In the genomic region with DNA sequence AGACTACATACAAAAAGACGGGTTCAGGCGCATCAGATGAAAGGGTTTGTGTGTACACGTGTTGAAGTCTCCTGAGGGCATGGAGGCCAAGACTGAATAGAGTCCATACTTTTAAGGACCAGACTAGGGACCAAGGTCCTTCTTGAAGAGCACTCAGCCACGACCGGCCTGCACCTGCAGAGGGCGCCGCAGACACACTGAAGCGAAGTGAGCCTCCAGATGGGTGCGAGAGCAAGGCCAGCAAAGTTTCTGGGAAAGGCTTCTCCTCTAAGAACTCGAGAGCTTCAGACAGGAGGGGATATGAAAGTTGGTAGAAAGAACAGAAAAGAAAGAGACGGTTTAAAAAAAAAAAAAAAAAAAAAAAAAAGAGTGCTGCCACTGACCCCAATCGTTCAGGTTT, we compare ENCODE assay signal across 8 mouse cellular contexts. TPM values are rescaled to one million over a fixed set of nuclear protein-coding genes. Genes with fewer than 3 reads are reported as not detected.
DNase-seq lines count a peak whose midpoint lies in the region; ATAC-seq and TF ChIP-seq lines count a peak whose summit lies in the region.

No protein-coding gene starts in this region.

- H3K9ac ChIP-seq in heart, adult 2 months (ENCODE audit: low read depth, low read length), result no peak overlapping the region
- no peak overlapping the region for H3K9ac ChIP-seq in embryonic facial prominence, embryonic 13.5 days
- H3K9ac ChIP-seq in hindbrain, embryonic 14.5 days, result no peak overlapping the region
- H3K9ac ChIP-seq in limb, embryonic 15.5 days, result no peak overlapping the region
- H3K9ac ChIP-seq in midbrain, embryonic 15.5 days, result no peak overlapping the region

- TF ChIP-seq CTCF in heart, adult 2 months (IDR thresholded peaks at IDR 0.05), result peak; percentile 72

- intact Hi-C loops in heart, adult 2 months (cut with DNase I), result no loop called here

- peak; percentile 39 to 63 for DNase-seq in heart, adult 2 months
- no peak for DNase-seq in heart, adult 9 months (ENCODE audit: low spot score in 2 of 2)
- peak; percentile 62 for DNase-seq in Muller cell, postnatal 12 days (ENCODE audit: inconsistent ontology term)
- peak; percentile 68 for DNase-seq in hindbrain, embryonic 14.5 days (ENCODE audit: low spot score)
- DNase-seq in urinary bladder, postnatal 25 days (ENCODE audit: low spot score), result peak; percentile 25

- H3K4me3 ChIP-seq in heart, adult 2 months, result no peak overlapping the region
- peak overlapping the region; percentile 52 for H3K4me3 ChIP-seq in embryonic facial prominence, embryonic 13.5 days
- H3K4me3 ChIP-seq in hindbrain, embryonic 14.5 days (replicated peaks; ENCODE audit: low read length), result peak overlapping the region; percentile 70
- H3K4me3 ChIP-seq in limb, embryonic 15.5 days, result peak overlapping the region; percentile 52
- peak overlapping the region; percentile 64 for H3K4me3 ChIP-seq in midbrain, embryonic 15.5 days

- 11% methylated on average over 12 of the region's 12 CpGs for WGBS in heart, adult 2 months
- 2% methylated on average over 12 of the region's 12 CpGs for WGBS in embryonic facial prominence, embryonic 13.5 days
- 1% methylated on average over 12 of the region's 12 CpGs for WGBS in hindbrain, embryonic 14.5 days
- 3% methylated on average over 11 of the region's 12 CpGs for WGBS in limb, embryonic 15.5 days
- 1% methylated on average over 12 of the region's 12 CpGs for WGBS in midbrain, embryonic 15.5 days

- ATAC-seq in embryonic facial prominence, embryonic 13.5 days (ENCODE audit: insufficient number of reproducible peaks, insufficient read depth, low FRiP score, low TSS enrichment, low read depth), result no peak
- no peak for ATAC-seq in hindbrain, embryonic 14.5 days (ENCODE audit: low FRiP score)
- ATAC-seq in limb, embryonic 15.5 days (ENCODE audit: insufficient number of reproducible peaks, low FRiP score, low TSS enrichment, low read depth), result no peak
- no peak for ATAC-seq in midbrain, embryonic 15.5 days (replicated peaks)

- TF ChIP-seq EP300 in heart, adult 2 months (IDR thresholded peaks at IDR 0.05; ENCODE audit: insufficient read depth, low read depth, low read length), result no peak

- no peaks in the 10 kb centered on the region for H3K4me1 ChIP-seq in heart, adult 2 months (ENCODE audit: control insufficient read depth, insufficient read depth, low read length)
- peaks cover 31% of the 10 kb centered on the region for H3K4me1 ChIP-seq in embryonic facial prominence, embryonic 13.5 days
- peaks cover 26% of the 10 kb centered on the region for H3K4me1 ChIP-seq in hindbrain, embryonic 14.5 days (replicated peaks; ENCODE audit: control insufficient read depth, insufficient read depth, low read length)
- H3K4me1 ChIP-seq in limb, embryonic 15.5 days, result peaks cover 24% of the 10 kb centered on the region
- H3K4me1 ChIP-seq in midbrain, embryonic 15.5 days, result peaks cover 44% of the 10 kb centered on the region

- TF ChIP-seq POLR2A in heart, adult 2 months (IDR thresholded peaks at IDR 0.05; ENCODE audit: insufficient read depth, low read depth, low read length), result no peak

- H3K27me3 ChIP-seq in heart, adult 2 months (ENCODE audit: control insufficient read depth, insufficient read depth, low read length), result peaks cover 8% of the 10 kb centered on the region
- peaks cover 68% of the 10 kb centered on the region for H3K27me3 ChIP-seq in embryonic facial prominence, embryonic 13.5 days
- no peaks in the 10 kb centered on the region for H3K27me3 ChIP-seq in hindbrain, embryonic 14.5 days (ENCODE audit: control insufficient read depth, insufficient read depth, low read length)
- H3K27me3 ChIP-seq in limb, embryonic 15.5 days, result peaks cover 57% of the 10 kb centered on the region
- H3K27me3 ChIP-seq in midbrain, embryonic 15.5 days (replicated peaks), result no peaks in the 10 kb centered on the region

- H3K36me3 ChIP-seq in heart, adult 2 months (ENCODE audit: control insufficient read depth, insufficient read depth, low read length), result no peaks in the 10 kb centered on the region
- H3K36me3 ChIP-seq in embryonic facial prominence, embryonic 13.5 days, result no peaks in the 10 kb centered on the region
- H3K36me3 ChIP-seq in hindbrain, embryonic 14.5 days (replicated peaks; ENCODE audit: control insufficient read depth, insufficient read depth), result no peaks in the 10 kb centered on the region
- no peaks in the 10 kb centered on the region for H3K36me3 ChIP-seq in limb, embryonic 15.5 days
- no peaks in the 10 kb centered on the region for H3K36me3 ChIP-seq in midbrain, embryonic 15.5 days (replicated peaks)

- no peaks in the 10 kb centered on the region; the same call in 1 of the 2 replicates for H3K9me3 ChIP-seq in embryonic facial prominence, embryonic 13.5 days
- H3K9me3 ChIP-seq in hindbrain, embryonic 14.5 days (ENCODE audit: control insufficient read depth, low read length), result no peaks in the 10 kb centered on the region
- no peaks in the 10 kb centered on the region; the same call in 1 of the 2 replicates for H3K9me3 ChIP-seq in limb, embryonic 15.5 days
- no peaks in the 10 kb centered on the region for H3K9me3 ChIP-seq in midbrain, embryonic 15.5 days

- no peak overlapping the region for H3K27ac ChIP-seq in heart, adult 2 months
- H3K27ac ChIP-seq in embryonic facial prominence, embryonic 13.5 days, result no peak overlapping the region
- no peak overlapping the region for H3K27ac ChIP-seq in hindbrain, embryonic 14.5 days
- H3K27ac ChIP-seq in limb, embryonic 15.5 days, result no peak overlapping the region
- H3K27ac ChIP-seq in midbrain, embryonic 15.5 days, result no peak overlapping the region

- H3K4me2 ChIP-seq in embryonic facial prominence, embryonic 13.5 days, result peak overlapping the region; percentile 93
- H3K4me2 ChIP-seq in hindbrain, embryonic 14.5 days (replicated peaks), result peak overlapping the region; percentile 97
- peak overlapping the region; percentile 88 for H3K4me2 ChIP-seq in limb, embryonic 15.5 days
- H3K4me2 ChIP-seq in midbrain, embryonic 15.5 days, result peak overlapping the region; percentile 99

- H3K79me2 ChIP-seq in heart, adult 2 months (replicated peaks; ENCODE audit: control insufficient read depth, insufficient read depth, low read length), result no peaks in the 10 kb centered on the region

RNA-seq across cellular contexts. Expression of a gene that starts 0.6 kb away (rescaled TPM):
- under 1 TPM; 0.07 to 0.13 TPM for total RNA-seq in heart, adult 2 months (2021)
- polyA plus RNA-seq in heart, adult 2 months (2012; rRNA removed), result 0.23 and 0.44 TPM in 2 replicates
- polyA plus RNA-seq in embryonic facial prominence, embryonic 13.5 days (2015; fragmentation: Nextera tagmentation; extraction: Ambion mirVana), result 0.47 and 1.2 TPM in 2 replicates
- polyA plus RNA-seq in hindbrain, embryonic 14.5 days (2014; fragmentation: Nextera tagmentation; extraction: Ambion mirVana), result 13.4 TPM in 2 replicates
- polyA plus RNA-seq in limb, embryonic 15.5 days (2015; fragmentation: Nextera tagmentation; extraction: Ambion mirVana), result 0.36 and 0.41 TPM in 2 replicates
- polyA plus RNA-seq in midbrain, embryonic 15.5 days (2015; fragmentation: Nextera tagmentation; extraction: Ambion mirVana), result 10.4 and 13.6 TPM in 2 replicates

RNA-seq across cellular contexts. Expression of a gene that starts 1.5 kb away (rescaled TPM):
- total RNA-seq in heart, adult 2 months (2021), result not detected
- not detected in 2 replicates for polyA plus RNA-seq in heart, adult 2 months (2012; rRNA removed)
- not detected in 2 replicates for polyA plus RNA-seq in embryonic facial prominence, embryonic 13.5 days (2015; fragmentation: Nextera tagmentation; extraction: Ambion mirVana)
- 3.3 and 5.2 TPM in 2 replicates for polyA plus RNA-seq in hindbrain, embryonic 14.5 days (2014; fragmentation: Nextera tagmentation; extraction: Ambion mirVana)
- not detected in 2 replicates for polyA plus RNA-seq in limb, embryonic 15.5 days (2015; fragmentation: Nextera tagmentation; extraction: Ambion mirVana)
- polyA plus RNA-seq in midbrain, embryonic 15.5 days (2015; fragmentation: Nextera tagmentation; extraction: Ambion mirVana), result 3.1 and 3.9 TPM in 2 replicates

RNA-seq across cellular contexts. Expression of a gene that starts 30.9 kb away (rescaled TPM):
- 1 to 10 TPM; 2.3 to 3.8 TPM for total RNA-seq in heart, adult 2 months (2021)
- polyA plus RNA-seq in heart, adult 2 months (2012; rRNA removed), result 3.3 and 4.2 TPM in 2 replicates
- polyA plus RNA-seq in embryonic facial prominence, embryonic 13.5 days (2015; fragmentation: Nextera tagmentation; extraction: Ambion mirVana), result 241 and 293 TPM in 2 replicates
- 45.1 and 46.9 TPM in 2 replicates for polyA plus RNA-seq in hindbrain, embryonic 14.5 days (2014; fragmentation: Nextera tagmentation; extraction: Ambion mirVana)
- polyA plus RNA-seq in limb, embryonic 15.5 days (2015; fragmentation: Nextera tagmentation; extraction: Ambion mirVana), result 212 and 224 TPM in 2 replicates
- polyA plus RNA-seq in midbrain, embryonic 15.5 days (2015; fragmentation: Nextera tagmentation; extraction: Ambion mirVana), result 37.8 and 45.6 TPM in 2 replicates

RNA-seq across cellular contexts. Expression of a gene that starts 50.6 kb away (rescaled TPM):
- 1,000 to 10,000 TPM; 1,174 to 1,333 TPM for total RNA-seq in heart, adult 2 months (2021)
- polyA plus RNA-seq in heart, adult 2 months (2012; rRNA removed), result 367 and 592 TPM in 2 replicates
- 119 and 133 TPM in 2 replicates for polyA plus RNA-seq in embryonic facial prominence, embryonic 13.5 days (2015; fragmentation: Nextera tagmentation; extraction: Ambion mirVana)
- polyA plus RNA-seq in hindbrain, embryonic 14.5 days (2014; fragmentation: Nextera tagmentation; extraction: Ambion mirVana), result 57.5 and 62.2 TPM in 2 replicates
- 130 and 140 TPM in 2 replicates for polyA plus RNA-seq in limb, embryonic 15.5 days (2015; fragmentation: Nextera tagmentation; extraction: Ambion mirVana)
- 69.3 and 69.9 TPM in 2 replicates for polyA plus RNA-seq in midbrain, embryonic 15.5 days (2015; fragmentation: Nextera tagmentation; extraction: Ambion mirVana)

RNA-seq across cellular contexts. Expression of a gene that starts 50.7 kb away (rescaled TPM):
- total RNA-seq in heart, adult 2 months (2021), result 1,000 to 10,000 TPM; 1,981 to 2,338 TPM
- polyA plus RNA-seq in heart, adult 2 months (2012; rRNA removed), result 1,187 and 1,731 TPM in 2 replicates
- 115 and 127 TPM in 2 replicates for polyA plus RNA-seq in embryonic facial prominence, embryonic 13.5 days (2015; fragmentation: Nextera tagmentation; extraction: Ambion mirVana)
- polyA plus RNA-seq in hindbrain, embryonic 14.5 days (2014; fragmentation: Nextera tagmentation; extraction: Ambion mirVana), result 62.3 and 63.8 TPM in 2 replicates
- polyA plus RNA-seq in limb, embryonic 15.5 days (2015; fragmentation: Nextera tagmentation; extraction: Ambion mirVana), result 139 and 150 TPM in 2 replicates
- polyA plus RNA-seq in midbrain, embryonic 15.5 days (2015; fragmentation: Nextera tagmentation; extraction: Ambion mirVana), result 49.6 and 55.7 TPM in 2 replicates

Comparison
In these comparisons a context has a peak if more than half of its experiments do, and no peak if none do; other contexts are left out.
1. DNase-seq: peak in heart, adult 2 months (2 of 2), Muller cell, postnatal 12 days (single experiment), hindbrain, embryonic 14.5 days (single experiment) and urinary bladder, postnatal 25 days (single experiment); none in heart, adult 9 months (0 of 2).
2. Peak in every context shown above with its lines, with median percentiles within 50 percentile points of each other: H3K4me2 ChIP-seq.